Mouse (Mus musculus) gastrocnemius, postnatal 10 days (tissue): Measurements from ENCODE around the gene Spsb1. TPM values are rescaled to one million over a fixed set of nuclear protein-coding genes. Genes with fewer than 3 reads are reported as not detected.

Experiments used
- DNase-seq: peaks from one replicate; pipeline ENCODE4 v3.0.0; 2021; ENCODE audit warnings: mixed read lengths
- long read RNA-seq, 2 experiments: library from polyadenylated mRNA; stranded (forward); transcript quantifications; one replicate each; pipeline ENCODE4 v2.0.0; 2021
- total RNA-seq, 2 experiments: library from RNA; stranded (reverse); gene quantifications; 2 replicates each; pipeline ENCODE4 v1.2.3; 2021

Gene Spsb1
- total RNA-seq: 10 to 100 TPM; 18.9 to 21.1 TPM
- long read RNA-seq, experiment 1, transcript Spsb1-201 (3 exons, 3,092 nt): major isoform, 13 of 22 reads
- long read RNA-seq, experiment 1, partial matches to known transcripts: 0 of 22 reads
- long read RNA-seq, experiment 1, other reads (novel, unspliced or antisense): 9 of 22 reads
- long read RNA-seq, experiment 2, transcript Spsb1-201 (3 exons, 3,092 nt): major isoform, 10 of 29 reads
- long read RNA-seq, experiment 2, partial matches to known transcripts: 0 of 29 reads
- long read RNA-seq, experiment 2, other reads (novel, unspliced or antisense): 18 of 29 reads

GRCm38 (mm10) chr4:149954893-149955439, at the start of gene Spsb1:
Gene Spsb1, minus strand, starts transcription at chr4:149955043.
- peak; percentile 98 for DNase-seq

DNA sequence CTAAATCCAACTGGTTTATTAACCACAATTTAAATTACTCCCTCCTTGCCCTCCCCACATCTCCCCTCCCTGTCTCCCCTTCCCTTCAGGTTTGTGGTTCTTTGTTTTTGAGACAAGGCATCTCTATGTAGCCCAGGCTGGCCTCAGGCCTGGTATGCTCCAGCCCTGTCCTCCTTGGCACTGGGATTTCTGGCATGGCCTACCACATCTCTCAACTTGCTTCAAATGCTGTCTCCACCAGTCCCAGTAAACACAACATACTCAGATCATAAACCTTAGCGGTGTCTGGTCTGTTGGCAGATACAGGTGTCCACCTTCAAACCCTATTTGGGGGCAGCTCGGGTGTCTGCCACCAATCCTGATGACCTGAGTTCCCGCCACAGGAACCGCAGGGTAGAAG, 48.8 kb upstream of the Spsb1 start:
- no peak for DNase-seq

GRCm38 (mm10) chr4:150003021-150003580, 48.3 kb upstream of the Spsb1 start:
- no peak for DNase-seq

DNA sequence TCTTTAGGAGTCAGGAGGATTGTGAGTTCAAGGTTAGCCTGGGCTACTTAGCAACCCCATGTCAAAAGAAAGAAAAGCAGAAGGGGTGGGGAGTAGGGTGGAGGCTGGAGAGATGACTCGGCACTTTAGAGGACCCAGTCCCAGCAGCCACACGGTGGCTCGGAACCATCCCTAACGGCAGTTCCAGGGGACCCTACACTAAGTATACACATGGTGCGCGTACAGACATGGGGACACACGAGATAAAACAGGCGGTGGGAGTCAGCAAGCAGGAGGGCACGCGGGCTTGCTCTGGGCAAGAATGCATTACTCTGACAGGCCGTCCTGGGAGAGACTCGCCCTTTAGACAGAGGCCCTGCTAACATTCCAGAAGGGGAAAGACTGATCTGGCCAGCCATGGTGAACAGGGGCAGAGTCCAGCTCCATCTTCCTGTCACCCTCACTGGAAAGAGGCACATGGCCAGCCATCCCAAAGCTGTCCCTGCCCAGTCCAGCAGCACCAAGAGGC, 47.2 kb upstream of the Spsb1 start:
- no peak for DNase-seq

DNA sequence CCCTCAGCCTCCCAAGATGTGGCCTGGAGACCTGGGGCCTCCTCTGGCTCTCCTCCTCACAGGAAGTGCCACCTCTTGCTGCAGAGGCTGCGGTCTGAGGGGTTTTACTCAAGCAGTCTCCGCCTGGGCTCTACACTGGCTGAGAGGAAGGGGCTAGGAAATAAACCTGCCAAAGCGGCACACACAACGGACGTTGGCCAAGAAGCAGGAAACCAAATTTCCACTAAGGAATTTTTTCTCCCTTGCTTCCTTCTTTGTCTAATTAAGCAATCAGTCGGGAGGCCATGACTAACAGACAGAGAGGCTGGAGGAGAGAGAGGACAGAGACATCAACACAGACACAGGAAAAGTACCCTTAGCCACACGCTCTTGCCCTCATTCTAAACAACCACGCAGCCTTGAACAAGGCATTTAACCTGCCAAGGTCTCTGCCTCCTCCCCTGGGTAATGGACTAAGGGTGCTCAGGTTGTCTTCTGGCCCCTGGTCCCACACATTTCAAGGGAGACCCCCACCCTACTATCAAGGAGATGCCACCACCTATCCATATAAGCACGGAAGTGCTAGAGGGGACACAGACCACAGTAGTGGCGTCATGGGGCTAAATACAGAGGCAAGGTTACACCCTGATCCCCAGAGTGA, 46.5 kb upstream of the Spsb1 start:
- DNase-seq: no peak

DNA sequence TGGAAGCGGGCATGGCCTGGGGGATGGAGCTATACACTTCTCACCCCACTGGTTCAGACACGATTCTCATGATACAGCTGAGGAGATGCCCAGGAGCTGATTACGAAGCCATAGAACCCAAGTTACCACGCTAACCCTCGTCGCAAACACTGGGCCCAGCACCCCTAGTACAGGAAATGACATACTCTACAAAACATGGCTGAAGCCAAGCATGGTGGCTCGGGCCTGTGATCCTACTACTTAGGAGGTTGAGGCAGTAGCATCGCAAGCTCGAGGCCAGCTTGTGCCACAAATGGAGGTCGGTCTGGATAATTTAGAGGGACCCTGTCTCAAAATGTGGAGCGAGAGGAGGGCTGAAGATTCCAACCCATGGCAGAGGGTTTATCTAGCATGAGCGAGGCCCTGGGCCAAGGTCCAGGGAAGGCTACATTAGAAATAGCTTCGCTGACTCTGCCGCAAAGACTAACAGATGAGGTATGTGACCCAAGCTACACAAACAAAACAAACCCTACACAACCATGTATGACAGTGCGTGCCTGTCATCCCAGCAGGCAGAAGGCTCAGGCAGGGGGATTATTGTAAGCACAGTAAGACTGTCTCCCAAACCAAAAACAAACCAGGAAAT, 45.2 kb upstream of the Spsb1 start:
- no peak for DNase-seq

DNA sequence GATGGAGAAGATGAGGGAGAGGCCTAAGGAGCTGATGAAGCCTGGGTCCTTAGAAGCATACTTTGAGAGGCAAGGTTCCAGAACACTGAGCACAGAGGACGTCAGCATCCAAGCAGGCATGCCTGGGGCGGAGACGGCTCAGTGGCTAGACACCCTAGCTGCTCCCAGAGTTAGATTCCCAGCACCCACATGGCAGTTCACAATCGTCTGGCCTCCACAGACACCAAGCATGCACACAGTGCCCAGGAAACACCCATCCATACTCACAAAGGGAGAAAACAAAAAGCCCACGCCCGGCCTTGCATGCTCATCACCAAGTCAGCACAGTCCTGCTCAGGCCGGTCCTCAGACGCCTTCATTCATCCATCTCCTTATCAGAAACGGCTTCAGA, 44.7 kb upstream of the Spsb1 start:
- DNase-seq: no peak

- DNase-seq: peak; percentile 68
Measured at GRCm38 (mm10) chr4:149998786-149999509, 44.1 kb upstream of the Spsb1 start.

DNA sequence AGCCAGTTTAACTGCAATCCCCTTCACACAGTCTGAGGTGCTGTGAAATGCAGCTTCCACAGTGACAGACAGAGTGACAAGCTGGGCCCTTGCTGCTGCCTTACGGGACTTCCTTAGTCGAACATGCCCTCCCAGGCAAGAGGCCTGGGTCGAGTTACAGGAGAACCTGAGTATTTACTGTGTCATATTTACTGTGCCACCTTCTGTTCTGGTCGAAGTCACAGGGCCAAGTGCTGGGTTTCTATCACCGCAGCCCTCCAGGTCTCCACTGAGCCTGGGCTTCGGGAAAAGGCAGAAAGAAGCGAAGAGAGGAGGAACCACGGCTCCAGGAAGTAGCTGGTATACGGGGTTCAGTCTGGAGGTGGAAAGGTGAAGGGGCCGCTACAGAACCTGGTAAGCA, 43.2 kb upstream of the Spsb1 start:
- no peak for DNase-seq

DNA sequence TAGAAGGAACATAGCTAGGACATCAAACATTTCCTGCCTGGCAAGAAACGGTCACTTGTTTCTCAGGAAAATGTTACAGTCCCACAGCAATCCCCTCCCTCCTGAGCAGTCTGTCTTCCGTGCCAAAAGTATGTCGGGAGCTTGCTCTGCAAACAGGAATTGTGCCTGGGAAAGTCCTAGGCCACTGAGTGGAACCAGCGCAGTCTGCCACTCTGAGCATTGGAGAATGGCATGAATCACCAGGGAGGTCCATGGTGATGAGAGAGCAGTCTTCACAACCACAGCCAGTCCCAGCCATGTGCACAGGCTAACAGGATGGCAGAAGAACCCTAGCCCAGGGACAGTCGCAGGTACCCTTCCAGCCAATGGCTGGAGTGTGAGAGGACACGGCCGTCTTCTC, 41.6 kb upstream of the Spsb1 start:
- DNase-seq: no peak

GRCm38 (mm10) chr4:149995911-149996310, 41.1 kb upstream of the Spsb1 start:
- no peak for DNase-seq

GRCm38 (mm10) chr4:149994218-149994617, 39.4 kb upstream of the Spsb1 start:
- no peak for DNase-seq

- no peak for DNase-seq
Measured at GRCm38 (mm10) chr4:149992670-149993032, 37.8 kb upstream of the Spsb1 start.

DNA sequence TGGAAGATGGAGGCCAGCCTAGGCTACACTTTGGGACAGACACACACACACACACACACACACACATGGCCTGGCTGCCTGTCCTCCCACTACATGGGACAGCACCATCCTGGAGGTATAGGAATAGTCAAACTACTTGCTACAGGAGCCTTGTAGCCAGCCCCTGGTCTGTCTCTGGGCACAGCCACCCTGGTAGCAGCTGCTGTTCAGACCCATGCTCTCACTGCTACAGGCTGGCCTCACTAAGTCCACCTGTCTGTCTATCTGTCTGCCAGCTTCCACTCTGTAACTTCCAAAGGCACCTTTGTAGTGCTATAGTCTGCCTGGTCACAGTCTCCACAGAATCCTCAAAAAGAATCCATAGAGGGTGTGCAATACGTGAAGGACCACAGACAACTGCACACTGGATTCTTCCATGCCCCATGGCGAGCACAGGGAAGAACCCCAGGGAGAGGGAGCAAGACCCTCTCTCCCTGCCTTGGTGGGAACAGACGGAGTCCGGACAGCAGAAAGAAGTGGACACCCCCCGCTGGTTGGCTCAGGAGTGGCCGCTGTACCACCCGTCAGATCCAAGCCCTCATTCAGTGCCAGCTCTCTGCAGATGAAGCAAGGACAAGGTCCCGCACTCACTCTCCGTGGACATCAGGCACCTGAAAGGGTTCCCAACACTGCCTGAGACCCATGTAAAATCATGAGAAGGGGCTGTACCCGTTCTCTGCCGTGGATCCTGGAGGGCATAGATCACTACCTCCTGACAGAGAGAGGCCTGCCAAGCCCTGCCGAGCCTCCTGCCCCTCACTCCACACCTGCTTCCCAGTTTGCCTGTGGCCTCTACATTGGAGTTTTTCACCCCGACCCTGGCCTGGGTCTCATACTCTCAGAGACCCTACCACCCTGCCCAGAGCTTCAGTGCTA, 37.2 kb upstream of the Spsb1 start:
- DNase-seq: no peak

GRCm38 (mm10) chr4:149990954-149991633, 36.3 kb upstream of the Spsb1 start:
- no peak for DNase-seq

- peak; percentile 54 for DNase-seq
Measured at GRCm38 (mm10) chr4:149990212-149990953, 35.5 kb upstream of the Spsb1 start.

DNA sequence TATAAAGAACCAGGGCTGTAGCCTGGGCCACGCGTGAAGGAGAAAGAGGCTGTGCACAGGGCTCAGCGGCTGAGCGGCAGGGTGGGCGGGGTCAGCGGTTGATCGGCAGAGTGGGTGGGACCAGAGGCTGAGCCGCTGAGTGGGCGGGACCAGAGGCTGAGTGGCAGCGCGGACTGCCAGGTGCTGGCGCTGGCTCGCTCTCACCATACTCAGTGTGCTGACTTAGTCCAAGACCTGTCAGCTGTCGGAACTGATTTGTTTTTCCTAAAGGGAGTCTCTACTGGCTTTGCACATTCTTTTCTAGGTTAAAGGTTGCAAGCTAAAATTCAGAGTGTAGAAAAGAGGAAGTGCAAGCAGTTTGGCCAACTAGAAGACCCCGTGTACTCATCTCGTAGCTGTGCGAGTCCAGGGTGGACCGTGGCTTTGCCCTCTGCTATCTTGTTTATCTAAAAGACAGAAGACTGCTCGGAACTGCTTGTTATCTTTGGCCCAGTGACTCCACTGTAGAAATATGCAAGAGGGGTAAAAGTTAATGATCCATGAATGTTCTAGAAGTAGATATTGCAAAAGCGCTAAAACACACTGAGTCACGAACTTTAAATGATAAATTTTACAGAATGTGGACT, 34.2 kb upstream of the Spsb1 start:
- peak; percentile 89 for DNase-seq

- no peak for DNase-seq
Measured at GRCm38 (mm10) chr4:149988301-149988700, 33.5 kb upstream of the Spsb1 start.
